Mouse (Mus musculus) testis, postnatal 10 days (tissue): ENCODE data around the gene Gm12800.
"Not testable (repeated sequence)": the region's sequence is repeated elsewhere in the genome, so short reads cannot be mapped to it uniquely, and the experiment has no call there.

Source experiments
- DNase-seq: peaks from one replicate; pipeline ENCODE4 v3.0.0; 2021; ENCODE audit warnings: low spot score

Gene Gm12800

DNA sequence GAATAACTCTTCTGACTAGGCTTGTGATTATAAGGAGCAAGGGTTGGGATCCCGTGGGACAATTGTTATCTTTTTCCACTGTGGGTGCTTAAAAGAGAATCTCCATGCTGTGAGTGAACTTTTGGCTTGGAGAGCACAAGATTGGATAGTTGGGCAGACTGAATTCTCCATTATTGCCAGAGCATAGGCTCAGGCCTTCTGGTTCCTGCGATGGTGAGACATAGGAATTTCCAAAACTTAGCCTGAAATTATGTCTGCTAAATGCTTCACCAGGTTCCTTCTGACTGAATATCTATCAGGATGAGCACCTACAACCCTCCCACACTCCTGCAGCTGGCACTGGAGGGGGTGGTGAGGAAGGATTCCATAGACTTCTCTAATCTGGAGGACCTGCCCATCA is at the start of gene Gm12800:
TSS of gene Gm12800 (plus strand) at position 301 of the 400 bp plus-strand sequence.
- not testable (repeated sequence) for DNase-seq

DNA sequence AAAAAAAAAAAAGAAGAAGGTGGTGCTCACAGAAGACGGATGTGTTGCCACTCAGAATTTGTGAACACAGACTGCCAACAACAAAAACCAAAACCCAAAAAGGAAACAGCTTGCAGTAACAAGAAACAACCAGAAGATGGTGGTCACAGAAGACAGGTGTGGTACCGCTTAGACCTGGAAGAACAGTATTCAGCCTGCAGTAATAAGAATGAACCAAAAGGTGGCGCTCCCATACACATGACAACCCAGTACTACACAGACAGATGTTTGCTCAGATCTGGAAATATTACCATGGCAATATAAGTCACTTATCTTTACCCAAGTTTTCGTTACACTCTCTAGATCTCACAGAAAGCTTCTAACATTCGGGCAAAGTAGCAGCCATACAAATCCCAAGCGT is 48.0 kb upstream of the Gm12800 start:
- no peak for DNase-seq

DNA sequence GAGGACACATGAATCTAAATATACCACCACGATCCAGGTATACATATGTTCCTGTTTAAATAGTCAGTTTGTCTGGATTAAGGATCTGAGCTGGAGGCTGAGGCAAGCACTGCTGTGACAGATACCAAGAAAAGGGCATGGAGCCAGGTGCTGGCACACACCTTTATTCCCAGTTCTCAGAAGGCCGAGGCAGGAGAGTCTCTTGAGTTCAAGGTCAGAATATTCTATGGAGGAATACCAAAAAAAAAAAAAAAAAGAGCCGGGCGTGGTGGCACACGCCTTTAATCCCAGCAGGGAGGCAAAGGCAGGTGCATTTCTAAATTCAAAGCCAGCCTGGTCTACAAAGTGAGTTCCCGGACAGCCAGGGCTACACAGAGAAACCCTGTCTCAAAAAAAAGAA is 46.6 kb upstream of the Gm12800 start:
- DNase-seq, result no peak

DNA sequence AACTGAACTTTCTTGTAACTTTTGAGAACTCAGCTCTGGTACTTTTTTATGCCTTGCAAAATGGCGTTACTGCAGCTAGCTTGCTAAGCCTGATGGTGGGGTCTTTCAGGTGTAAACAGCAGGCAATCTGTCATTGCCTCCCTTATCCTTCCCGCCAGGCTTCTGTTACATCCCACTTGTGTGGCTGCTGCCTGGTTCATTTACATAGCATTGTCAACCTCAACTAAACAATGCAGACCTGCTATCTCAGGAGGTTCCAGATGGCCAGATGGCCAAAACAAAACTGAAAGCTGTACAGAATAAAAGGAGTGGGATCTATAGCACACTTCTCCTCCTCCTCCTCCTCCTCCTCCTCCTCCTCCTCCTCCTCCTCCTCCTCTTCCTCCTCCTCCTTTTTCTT is 36.9 kb upstream of the Gm12800 start:
- DNase-seq, result not testable (repeated sequence)

DNA sequence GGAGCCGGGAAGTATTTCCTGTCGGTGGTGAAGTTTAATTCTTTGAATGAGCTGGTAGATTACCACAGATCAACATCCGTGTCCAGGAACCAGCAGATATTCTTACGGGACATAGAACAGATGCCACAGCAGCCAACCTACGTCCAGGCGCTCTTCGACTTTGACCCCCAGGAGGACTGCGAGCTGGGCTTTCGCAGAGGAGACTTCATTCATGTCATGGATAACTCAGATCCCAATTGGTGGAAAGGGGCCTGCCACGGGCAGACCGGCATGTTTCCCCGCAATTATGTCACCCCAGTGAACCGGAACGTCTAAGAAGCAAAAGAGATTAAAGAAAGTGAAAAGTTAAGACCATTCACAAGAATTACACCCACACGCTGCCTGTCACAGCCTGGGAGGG is 33.2 kb upstream of the Gm12800 start:
- not testable (repeated sequence) for DNase-seq

DNA sequence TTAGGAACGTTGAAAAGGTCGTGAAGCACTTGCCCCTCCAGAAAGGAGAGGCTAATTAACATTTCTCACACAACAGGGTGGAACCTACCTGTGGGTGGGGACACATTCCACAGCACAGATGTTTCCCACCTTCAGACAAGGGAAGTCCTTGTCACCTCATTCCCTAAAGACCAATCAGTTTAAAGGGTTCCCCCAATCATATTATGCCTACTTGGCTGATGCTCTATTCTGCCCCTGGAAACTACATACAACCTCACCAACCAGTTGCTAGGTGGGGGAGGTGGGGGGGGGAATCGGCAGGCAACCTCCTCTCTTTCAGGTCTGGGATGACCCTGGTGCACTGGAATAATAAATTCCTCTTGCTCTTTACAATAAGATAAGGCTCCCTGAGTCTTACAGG is 25.3 kb upstream of the Gm12800 start:
- no peak for DNase-seq

DNA sequence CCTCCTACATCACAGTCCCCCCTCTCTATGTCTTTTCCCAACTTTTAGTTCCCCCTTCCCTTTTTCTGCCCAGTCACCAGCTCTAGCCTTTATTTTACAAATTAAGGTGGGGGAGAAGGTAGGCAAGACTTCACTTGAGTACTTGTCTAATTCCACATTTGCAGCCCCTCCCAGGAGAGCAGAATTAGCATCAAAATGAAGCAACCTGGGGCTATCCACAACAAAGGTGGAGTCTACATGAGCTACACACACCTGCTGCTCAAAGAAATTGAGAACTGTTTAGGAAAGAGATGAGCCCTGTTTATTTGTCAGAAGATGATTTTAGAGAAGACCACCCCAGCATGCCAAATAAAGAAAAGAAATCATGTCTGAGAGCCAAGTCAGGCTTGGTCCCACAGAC is 19.5 kb upstream of the Gm12800 start:
- DNase-seq, result no peak

DNA sequence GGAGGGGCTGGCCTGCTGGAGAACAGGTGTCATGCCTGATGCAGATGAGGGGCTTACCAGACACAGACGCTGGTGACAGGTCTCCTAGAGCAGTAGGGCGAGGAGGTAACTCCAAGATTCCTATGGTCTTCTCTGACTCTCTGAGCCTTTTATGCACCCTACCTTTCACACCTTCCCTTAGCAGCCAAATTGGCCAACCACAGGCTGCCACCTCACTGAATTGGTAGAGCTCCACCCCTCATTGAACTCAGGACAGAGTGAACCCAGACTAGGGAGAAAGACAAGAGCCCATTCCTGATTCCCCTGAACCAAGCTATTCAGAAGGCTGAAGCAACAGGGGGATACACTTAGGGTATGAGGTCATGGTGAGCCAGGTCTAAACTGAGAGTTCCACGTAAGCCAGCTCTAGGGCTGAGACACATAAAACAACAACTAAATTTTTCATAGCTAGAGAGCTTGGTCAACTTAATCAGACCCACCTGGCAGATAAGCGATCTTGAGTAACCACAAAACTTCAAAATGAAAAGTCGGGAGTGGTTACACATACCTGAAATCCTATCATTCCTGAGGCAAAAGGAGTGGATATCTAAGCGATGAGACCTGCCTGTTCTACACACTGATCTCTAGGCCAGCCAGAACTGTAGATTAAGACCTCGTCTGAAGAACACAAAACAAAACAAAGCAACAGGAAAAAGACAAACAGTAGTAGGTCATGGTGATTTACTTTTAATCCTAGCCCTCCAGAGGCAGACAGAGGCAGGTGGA is 15.1 kb upstream of the Gm12800 start, which contains the start of gene C130073F10Rik:
TSS of gene C130073F10Rik (minus strand) at position 134 of the 765 bp plus-strand sequence.
- DNase-seq, result no peak

DNA sequence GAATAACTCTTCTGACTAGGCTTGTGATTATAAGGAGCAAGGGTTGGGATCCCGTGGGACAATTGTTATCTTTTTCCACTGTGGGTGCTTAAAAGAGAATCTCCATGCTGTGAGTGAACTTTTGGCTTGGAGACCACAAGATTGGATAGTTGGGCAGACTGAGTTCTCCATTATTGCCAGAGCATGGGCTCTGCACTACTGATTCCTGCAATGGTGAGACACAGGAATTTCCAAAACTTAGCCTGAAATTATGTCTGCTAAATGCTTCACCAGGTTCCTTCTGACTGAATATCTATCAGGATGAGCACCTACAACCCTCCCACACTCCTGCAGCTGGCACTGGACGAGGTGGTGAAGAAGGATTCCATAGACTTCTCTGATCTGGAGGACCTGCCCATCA is 31.2 kb downstream of the Gm12800 start, which contains the start of gene Gm12794:
TSS of gene Gm12794 (plus strand) at position 301 of the 400 bp plus-strand sequence.
- not testable (repeated sequence) for DNase-seq
